Mouse (Mus musculus): ENCODE data around the gene Clec2e. TPM values are rescaled to one million over a fixed set of nuclear protein-coding genes. Genes with fewer than 3 reads are reported as not detected.

Gene Clec2e
- 0.28 TPM in 2 replicates for polyA plus RNA-seq (2015; fragmentation: Nextera tagmentation; extraction: Ambion mirVana)

GRCm38 (mm10) chr6:129100794-129101193 lies at the start of gene Clec2e:
Gene Clec2e (minus strand): TSS chr6:129100913.

GRCm38 (mm10) chr6:129045601-129046000 lies 55.1 kb downstream of the Clec2e start, which contains the start of gene Klrb1f:
Gene Klrb1f (plus strand): TSS chr6:129045901.

Other genes with a start within 250 kb of the Clec2e start
- 0.22 and 0.26 TPM in 2 replicates for gene Clec2i, start 213.3 kb downstream of the Clec2e start, polyA plus RNA-seq (2015; fragmentation: Nextera tagmentation; extraction: Ambion mirVana)
- gene BC035044, start 209.8 kb downstream of the Clec2e start, polyA plus RNA-seq (2015; fragmentation: Nextera tagmentation; extraction: Ambion mirVana), result 0.18 and 0.43 TPM in 2 replicates
- 0.46 TPM in 1 of 2 replicates, not detected in the other for gene Clec2g, start 166.5 kb downstream of the Clec2e start, polyA plus RNA-seq (2015; fragmentation: Nextera tagmentation; extraction: Ambion mirVana)
- 0.30 and 0.44 TPM in 2 replicates for gene Klrb1f, start 55.0 kb downstream of the Clec2e start, polyA plus RNA-seq (2015; fragmentation: Nextera tagmentation; extraction: Ambion mirVana)
- 0.74 and 0.84 TPM in 2 replicates for gene Clec2d, start 79.7 kb upstream of the Clec2e start, polyA plus RNA-seq (2015; fragmentation: Nextera tagmentation; extraction: Ambion mirVana)
- gene Cd69, start 174.5 kb upstream of the Clec2e start, polyA plus RNA-seq (2015; fragmentation: Nextera tagmentation; extraction: Ambion mirVana), result 0.38 and 0.74 TPM in 2 replicates
- not detected in 2 replicates for gene 4922502D21Rik, start 230.9 kb upstream of the Clec2e start, polyA plus RNA-seq (2015; fragmentation: Nextera tagmentation; extraction: Ambion mirVana)
- 0.10 and 0.12 TPM in 2 replicates for gene Clec12a, start 241.8 kb upstream of the Clec2e start, polyA plus RNA-seq (2015; fragmentation: Nextera tagmentation; extraction: Ambion mirVana)